Mouse (Mus musculus) myocyte (in vitro differentiated cells): ENCODE measurements around the gene Slc22a16. TPM values are rescaled to one million over a fixed set of nuclear protein-coding genes. Genes with fewer than 3 reads are reported as not detected.

Source experiments
- H3K27me3 ChIP-seq: one replicate; pipeline ENCODE4 v1.6.1; 2011; ENCODE audit not compliant: control insufficient read depth, insufficient read depth, insufficient read length
- H3K36me3 ChIP-seq: one replicate; pipeline ENCODE4 v1.6.1; 2011; ENCODE audit not compliant: control insufficient read depth, insufficient read depth
- H3K4me2 ChIP-seq: one replicate; pipeline ENCODE4 v1.6.1; 2011; ENCODE audit warnings: low read depth, control low read depth
- H3K4me3 ChIP-seq: one replicate; pipeline ENCODE4 v1.5.1; 2011; ENCODE audit warnings: mild to moderate bottlenecking, control low read depth, moderate library complexity
- H3K79me2 ChIP-seq: one replicate; pipeline ENCODE4 v1.6.1; 2011; ENCODE audit not compliant: control insufficient read depth, insufficient read depth
- H3ac ChIP-seq: one replicate; pipeline ENCODE4 v1.6.1; 2011; ENCODE audit not compliant: control insufficient read depth, insufficient read length
- CEBPB ChIP-seq: IDR thresholded peaks from 2 replicates; pipeline ENCODE4 v1.6.1; 2011; ENCODE audit warnings: mild to moderate bottlenecking, moderate library complexity; ENCODE audit not compliant: poor library complexity, insufficient read depth, severe bottlenecking
- E2F4 ChIP-seq: IDR thresholded peaks from one replicate; pipeline ENCODE4 v1.6.1; 2011; ENCODE audit warnings: mild to moderate bottlenecking, control low read depth, moderate library complexity; ENCODE audit not compliant: insufficient read depth
- MAX ChIP-seq: IDR thresholded peaks from one replicate; pipeline ENCODE4 v1.6.1; 2011; ENCODE audit warnings: low read depth, mild to moderate bottlenecking, control low read depth
- MYOD1 ChIP-seq, 3 experiments: IDR thresholded peaks; one replicate each; pipeline ENCODE4 v1.6.1; 2011; ENCODE audit warnings: control low read depth in 2 of 3, low read depth in 2 of 3, mild to moderate bottlenecking in 2 of 3, moderate library complexity in 1 of 3; ENCODE audit not compliant: insufficient read length in 2 of 3, control insufficient read depth in 1 of 3
- MYOG ChIP-seq, 3 experiments: IDR thresholded peaks; one replicate each; pipeline ENCODE4 v1.6.1; 2011; ENCODE audit warnings: control low read depth in 2 of 3, low read depth in 2 of 3, mild to moderate bottlenecking in 2 of 3; ENCODE audit not compliant: insufficient read length in 2 of 3, control insufficient read depth in 1 of 3, insufficient read depth in 1 of 3
- POLR2A ChIP-seq: IDR thresholded peaks from one replicate; pipeline ENCODE4 v1.6.1; 2011; ENCODE audit warnings: low read depth, mild to moderate bottlenecking, control low read depth, moderate library complexity; ENCODE audit not compliant: insufficient read length
- POLR2AphosphoS2 ChIP-seq: IDR thresholded peaks from one replicate; pipeline ENCODE4 v1.6.1; 2011; ENCODE audit warnings: low read depth, control low read depth; ENCODE audit not compliant: insufficient read length
- REST ChIP-seq: IDR thresholded peaks from one replicate; pipeline ENCODE4 v1.6.1; 2011; ENCODE audit warnings: mild to moderate bottlenecking, control low read depth, moderate library complexity; ENCODE audit not compliant: insufficient read depth, insufficient read length
- SRF ChIP-seq: IDR thresholded peaks from one replicate; pipeline ENCODE4 v1.6.1; 2011; ENCODE audit warnings: low read depth; ENCODE audit not compliant: control insufficient read depth, insufficient read length
- TCF12 ChIP-seq: IDR thresholded peaks from one replicate; pipeline ENCODE4 v1.6.1; 2011; ENCODE audit warnings: mild to moderate bottlenecking, control low read depth; ENCODE audit not compliant: poor library complexity, insufficient read depth, severe bottlenecking
- TCF3 ChIP-seq: IDR thresholded peaks from one replicate; pipeline ENCODE4 v1.6.1; 2011; ENCODE audit warnings: low read depth, control low read depth; ENCODE audit not compliant: insufficient read length
- USF1 ChIP-seq: IDR thresholded peaks from one replicate; pipeline ENCODE4 v1.6.1; 2011; ENCODE audit warnings: low read depth, mild to moderate bottlenecking, control low read depth, moderate library complexity
- polyA plus RNA-seq: library from polyadenylated mRNA; unstranded; fragments of >200 nt; fragmentation: generic; extraction: Trizol; gene quantifications from one replicate; pipeline ENCODE4 v1.2.1, GENCODE M21; 2012; ENCODE audit warnings: missing spikeins

The Slc22a16 gene
- polyA plus RNA-seq, 1 experiment = not detected

DNA sequence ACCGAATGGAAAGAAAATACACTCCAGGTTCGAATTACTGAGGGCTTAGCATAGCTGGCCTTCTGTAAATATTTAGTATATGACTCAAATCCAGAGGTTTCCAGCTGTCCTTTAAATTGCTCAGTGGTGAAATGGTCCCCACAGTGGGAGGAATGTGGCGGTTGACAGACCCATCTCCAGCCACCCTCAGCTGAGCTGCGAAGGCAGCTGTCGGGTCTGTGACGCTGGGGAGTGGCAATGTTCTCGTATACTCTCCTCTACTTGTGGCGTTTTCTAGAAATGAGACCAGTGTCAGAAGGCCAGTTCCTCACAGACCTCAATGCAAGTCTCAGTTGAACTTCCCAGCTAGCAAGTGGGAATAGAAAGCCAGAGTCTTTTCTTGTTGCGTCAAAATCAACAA, 74.3 kb downstream of the Slc22a16 start:
- Histone ChIP-seq H3K4me2 (peak overlapping the region; percentile 63), H3K27me3 (no peaks in the 10 kb centered on the region), H3K79me2 (no peaks in the 10 kb centered on the region), H3K36me3 (no peaks in the 10 kb centered on the region), H3ac (no peak overlapping the region), H3K4me3 (no peak overlapping the region)
- TF ChIP-seq POLR2A (no peak), E2F4 (no peak), REST (no peak), TCF12 (no peak), POLR2AphosphoS2 (no peak), TCF3 (peak; percentile 16), MAX (no peak), MYOD1 (IDR thresholded peaks at IDR 0.05; ENCODE audit: control insufficient read depth in 1 of 3, insufficient read length in 2 of 3, low read depth in 2 of 3) (peak in 2 of 3 experiments; percentile 85 to 89), USF1 (no peak), MYOG (IDR thresholded peaks at IDR 0.05; ENCODE audit: control insufficient read depth in 1 of 3, insufficient read depth in 1 of 3, insufficient read length in 2 of 3, low read depth in 2 of 3) (peak; percentile 23 to 81 (median 42)), SRF (no peak), CEBPB (no peak)

DNA sequence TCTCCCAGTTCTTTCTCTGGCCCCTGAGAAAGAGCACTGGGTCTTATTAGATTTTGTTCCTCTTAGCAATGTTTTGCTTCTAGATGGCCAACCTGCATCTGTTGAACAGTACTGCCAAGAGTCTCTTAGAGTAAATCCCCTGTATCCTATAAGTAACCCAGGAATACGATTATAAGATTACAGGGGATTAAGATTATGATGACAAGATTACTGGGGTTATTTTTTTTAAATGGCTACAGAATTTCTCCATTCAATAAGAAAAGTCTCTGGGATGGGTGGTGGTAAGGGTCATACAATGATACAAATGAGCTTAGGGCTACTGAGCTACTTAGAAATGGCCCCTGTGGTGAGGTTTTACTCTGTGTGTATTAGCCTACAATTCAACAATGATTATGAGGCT, 75.2 kb downstream of the Slc22a16 start:
- TF ChIP-seq CEBPB (no peak), TCF3 (no peak), MYOD1 (IDR thresholded peaks at IDR 0.05; ENCODE audit: control insufficient read depth in 1 of 3, insufficient read length in 2 of 3, low read depth in 2 of 3) (no peak), MYOG (IDR thresholded peaks at IDR 0.05; ENCODE audit: control insufficient read depth in 1 of 3, insufficient read depth in 1 of 3, insufficient read length in 2 of 3, low read depth in 2 of 3) (no peak), POLR2A (no peak), SRF (no peak), POLR2AphosphoS2 (no peak), REST (no peak), USF1 (no peak), MAX (no peak), E2F4 (no peak), TCF12 (no peak)

DNA sequence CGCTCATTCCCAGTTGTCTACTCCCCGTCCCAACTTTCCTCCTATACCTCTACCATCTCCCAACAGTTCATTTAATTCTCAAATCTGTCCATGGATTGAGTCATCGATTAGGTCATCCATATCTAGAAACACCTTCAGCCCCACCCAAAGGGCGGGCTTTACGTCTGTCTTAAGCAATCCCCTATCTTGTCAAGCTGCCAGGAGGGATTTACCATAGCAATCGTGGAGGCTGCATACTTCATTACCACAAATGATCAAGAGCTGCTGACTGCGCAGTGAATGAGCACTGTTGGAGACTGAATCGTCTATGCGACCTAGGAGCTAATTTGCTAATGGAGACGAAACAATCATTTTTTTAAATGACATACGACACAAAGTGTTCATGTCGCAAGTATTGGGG, 78.6 kb downstream of the Slc22a16 start:
- TF ChIP-seq CEBPB = 0 out of 2 replicates have a peak, but pooled peaks have one; percentile 22
- no peak for TF ChIP-seq USF1
- no peaks in the 10 kb centered on the region for H3K27me3 ChIP-seq
- H3ac ChIP-seq = no peak overlapping the region
- no peaks in the 10 kb centered on the region for H3K79me2 ChIP-seq
- no peaks in the 10 kb centered on the region for H3K36me3 ChIP-seq
- H3K4me3 ChIP-seq = no peak overlapping the region
- no peak overlapping the region for H3K4me2 ChIP-seq

More for the DNA sequence above, 75.2 kb downstream of the Slc22a16 start:
- no peaks in the 10 kb centered on the region for H3K79me2 ChIP-seq
- no peak overlapping the region for H3ac ChIP-seq
- no peak overlapping the region for H3K4me3 ChIP-seq
- no peaks in the 10 kb centered on the region for H3K27me3 ChIP-seq
- no peak overlapping the region for H3K4me2 ChIP-seq
- H3K36me3 ChIP-seq = no peaks in the 10 kb centered on the region

DNA sequence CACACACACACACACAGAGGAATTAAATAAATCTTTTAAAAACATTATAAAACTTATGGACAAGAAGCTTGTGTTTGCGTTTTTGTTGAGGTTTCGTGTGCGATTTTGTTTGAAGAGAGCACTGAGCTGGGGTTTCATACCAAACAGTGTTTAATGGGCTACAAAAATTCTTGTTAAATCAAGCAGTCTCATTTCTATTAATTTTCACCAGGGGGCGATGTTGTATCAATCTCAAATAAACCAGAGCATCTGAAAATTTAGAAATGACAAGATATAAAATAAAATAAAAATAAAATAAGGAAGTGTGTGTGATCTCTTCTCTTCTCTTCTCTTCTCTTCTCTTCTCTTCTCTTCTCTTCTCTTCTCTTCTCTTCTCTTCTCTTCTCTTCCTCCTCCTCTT, 79.5 kb downstream of the Slc22a16 start:
- H3K27me3 ChIP-seq = no peaks in the 10 kb centered on the region
- TF ChIP-seq POLR2A = no peak
- TF ChIP-seq REST = no peak
- no peak for TF ChIP-seq MYOG (IDR thresholded peaks at IDR 0.05; ENCODE audit: control insufficient read depth in 1 of 3, insufficient read depth in 1 of 3, insufficient read length in 2 of 3, low read depth in 2 of 3)
- no peak for TF ChIP-seq CEBPB
- no peak for TF ChIP-seq TCF12
- TF ChIP-seq E2F4 = no peak
- TF ChIP-seq SRF = no peak
- H3K4me2 ChIP-seq = no peak overlapping the region
- no peaks in the 10 kb centered on the region for H3K79me2 ChIP-seq
- no peak overlapping the region for H3K4me3 ChIP-seq
- no peaks in the 10 kb centered on the region for H3K36me3 ChIP-seq
- no peak overlapping the region for H3ac ChIP-seq

DNA sequence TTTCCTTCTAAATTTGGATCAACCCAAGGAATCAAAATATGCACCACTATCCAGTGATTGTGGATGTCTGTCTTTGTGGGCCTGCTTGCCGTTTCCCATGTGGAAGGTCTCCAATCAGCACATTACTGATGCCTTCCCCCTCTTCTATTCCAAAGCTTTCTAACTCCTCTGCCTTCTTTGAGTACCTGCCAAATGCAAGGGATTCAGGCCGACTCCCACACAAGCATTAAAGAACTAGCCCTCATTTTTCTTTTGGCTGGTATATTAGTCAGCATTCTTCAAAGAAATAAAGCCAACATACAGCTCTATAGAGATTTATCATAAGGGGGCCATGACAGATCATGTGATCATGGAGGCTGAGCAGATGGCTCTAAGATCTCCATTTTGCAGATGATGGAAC, 81.5 kb downstream of the Slc22a16 start:
- Histone ChIP-seq H3ac (no peak overlapping the region), H3K79me2 (no peaks in the 10 kb centered on the region), H3K4me3 (no peak overlapping the region), H3K36me3 (no peaks in the 10 kb centered on the region), H3K27me3 (no peaks in the 10 kb centered on the region), H3K4me2 (no peak overlapping the region)
- no peak for TF ChIP-seq MYOD1 (IDR thresholded peaks at IDR 0.05; ENCODE audit: control insufficient read depth in 1 of 3, insufficient read length in 2 of 3, low read depth in 2 of 3)
- no peak for TF ChIP-seq MYOG (IDR thresholded peaks at IDR 0.05; ENCODE audit: control insufficient read depth in 1 of 3, insufficient read depth in 1 of 3, insufficient read length in 2 of 3, low read depth in 2 of 3)
- TF ChIP-seq POLR2A = no peak
- TF ChIP-seq TCF3 = no peak
- no peak for TF ChIP-seq MAX
- TF ChIP-seq USF1 = no peak
- TF ChIP-seq REST = no peak
- TF ChIP-seq TCF12 = no peak
- TF ChIP-seq SRF = no peak
- no peak for TF ChIP-seq E2F4
- TF ChIP-seq CEBPB = no peak
- TF ChIP-seq POLR2AphosphoS2 = no peak

Other genes starting within 250 kb of the Slc22a16 start
- gene Cdk19, start 230.8 kb upstream of the Slc22a16 start, polyA plus RNA-seq = 5.3 TPM
- gene Ddo, start 59.7 kb downstream of the Slc22a16 start, polyA plus RNA-seq = 0.07 TPM
- 0.34 TPM for gene Mettl24, start 112.9 kb downstream of the Slc22a16 start, polyA plus RNA-seq